Mouse (Mus musculus) fat pad, adult 2 months (tissue): Measurements from ENCODE around the gene Hdac5.

Experiments used
- DNase-seq: peaks from one replicate; pipeline ENCODE4 v3.0.0-alpha.2; 2011; ENCODE audit warnings: low read depth, low spot score; ENCODE audit errors: extremely low read depth

Hdac5 gene

DNA sequence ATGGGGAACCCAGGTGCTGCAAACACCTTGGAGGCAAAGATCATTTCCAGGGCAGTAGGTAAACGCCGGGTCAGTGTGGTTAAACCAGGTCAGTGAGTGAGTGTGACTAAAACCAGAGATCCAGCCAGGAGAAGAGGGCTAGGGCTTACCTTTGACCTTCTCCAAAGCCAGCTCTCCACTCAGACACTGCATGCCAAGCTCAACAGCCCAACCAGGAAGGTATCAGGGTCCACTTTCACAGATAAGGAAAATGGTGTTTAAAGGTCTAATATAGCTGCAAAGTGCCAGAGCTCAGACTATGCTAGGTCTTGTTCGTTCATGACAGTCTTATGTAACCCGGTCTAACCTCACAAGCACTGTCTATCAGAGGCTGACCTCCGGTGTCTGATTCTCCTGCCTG lies 11.3 kb upstream of the Hdac5 start:
- DNase-seq, result no peak

DNA sequence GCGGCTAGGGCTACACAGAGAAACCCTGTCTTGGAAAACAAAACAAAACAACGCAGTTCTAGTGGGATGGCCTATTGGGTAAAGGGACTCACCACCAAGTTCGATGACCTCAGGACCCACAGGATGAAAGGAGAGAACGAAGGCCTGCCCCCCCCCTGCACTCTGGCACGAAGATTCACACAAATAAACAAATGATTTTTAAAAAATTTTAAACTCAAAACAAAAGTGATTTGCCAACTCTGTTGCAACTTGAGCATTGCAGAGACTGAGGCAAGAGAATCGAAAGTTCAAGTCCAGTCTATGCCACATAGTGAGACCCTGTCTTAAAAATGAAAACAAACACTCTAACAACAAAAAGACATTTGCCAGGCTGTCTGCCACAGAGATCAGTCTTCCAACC lies 10.7 kb upstream of the Hdac5 start:
- DNase-seq, result no peak

DNA sequence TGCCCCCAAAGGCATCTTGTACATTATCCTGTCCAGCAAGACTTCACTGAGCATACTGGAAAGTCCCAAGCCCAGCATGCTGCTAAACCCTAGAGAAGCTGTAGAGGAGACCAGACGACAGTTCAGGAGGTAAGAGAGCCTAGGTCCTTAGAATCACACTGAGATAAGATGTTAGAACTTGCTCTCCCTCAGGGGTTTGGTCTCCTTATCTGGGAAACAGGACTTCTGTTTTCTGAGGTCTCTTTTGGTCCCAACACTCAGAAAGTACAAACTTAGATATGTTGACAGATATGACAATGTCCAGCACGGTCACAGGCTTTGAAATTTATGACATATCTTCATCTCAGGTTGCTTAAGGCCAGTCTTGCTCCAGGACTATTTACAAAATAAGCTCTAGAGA lies 6.1 kb upstream of the Hdac5 start:
- no peak for DNase-seq

DNA sequence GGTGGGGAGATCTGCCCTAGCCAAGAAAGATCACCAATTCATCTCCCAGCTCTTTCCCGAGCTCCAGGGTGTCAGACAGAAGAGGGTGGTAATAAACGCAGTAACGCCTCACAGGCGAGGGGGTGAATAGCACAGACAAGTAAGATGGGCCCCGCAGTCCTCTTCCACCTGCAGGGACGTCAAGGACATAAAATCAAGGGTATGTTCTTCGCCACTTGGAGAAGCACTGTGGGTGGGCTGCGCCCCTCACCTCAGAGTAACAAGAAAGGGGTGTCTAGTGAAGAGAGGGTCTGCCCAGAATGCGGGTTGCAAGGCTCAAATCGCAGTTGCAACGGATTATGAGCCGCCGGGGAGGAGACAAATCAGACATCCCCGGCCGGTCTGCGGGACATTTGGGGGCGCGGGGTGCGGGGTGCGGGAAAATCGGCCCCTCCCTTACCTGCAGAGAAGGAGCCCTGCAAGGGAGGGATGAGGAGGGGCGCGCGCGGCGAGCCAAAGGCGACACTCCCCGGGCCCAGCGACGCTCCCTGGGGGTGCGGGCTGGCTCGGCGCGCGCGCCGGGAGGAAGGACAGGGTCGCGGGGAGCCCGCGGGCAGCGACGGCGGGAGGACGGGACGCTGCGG lies 524 bp downstream of the Hdac5 start:
- DNase-seq, result no peak

DNA sequence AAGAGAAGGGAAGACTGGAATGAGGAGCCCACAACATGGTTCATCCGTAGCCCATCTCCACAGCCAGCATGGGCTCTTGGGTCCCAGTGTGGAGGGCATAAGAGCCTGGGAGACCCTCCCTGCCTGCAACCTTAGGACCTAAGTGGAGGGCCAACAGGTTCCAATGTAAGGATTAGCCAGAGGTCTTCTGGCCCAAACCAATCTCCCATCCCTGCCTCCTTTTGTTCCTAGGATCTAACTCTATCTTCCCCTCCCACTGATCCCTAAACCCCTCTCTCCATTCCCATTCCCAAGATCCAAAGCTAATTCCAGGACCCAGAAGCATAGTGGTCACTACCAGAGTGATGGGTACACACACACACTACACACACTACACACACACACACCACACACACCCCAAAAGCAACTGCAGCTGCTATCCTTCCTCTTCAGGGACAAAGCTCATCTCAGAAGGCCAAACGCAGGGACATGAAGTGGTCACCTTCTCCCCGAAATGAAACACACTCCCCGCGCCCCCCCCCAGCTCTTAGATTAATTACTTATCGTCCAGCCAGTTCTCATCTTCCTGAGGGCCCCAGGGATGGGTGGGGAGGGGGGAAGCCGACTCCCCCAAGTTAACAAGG lies 1.2 kb downstream of the Hdac5 start:
- no peak for DNase-seq

DNA sequence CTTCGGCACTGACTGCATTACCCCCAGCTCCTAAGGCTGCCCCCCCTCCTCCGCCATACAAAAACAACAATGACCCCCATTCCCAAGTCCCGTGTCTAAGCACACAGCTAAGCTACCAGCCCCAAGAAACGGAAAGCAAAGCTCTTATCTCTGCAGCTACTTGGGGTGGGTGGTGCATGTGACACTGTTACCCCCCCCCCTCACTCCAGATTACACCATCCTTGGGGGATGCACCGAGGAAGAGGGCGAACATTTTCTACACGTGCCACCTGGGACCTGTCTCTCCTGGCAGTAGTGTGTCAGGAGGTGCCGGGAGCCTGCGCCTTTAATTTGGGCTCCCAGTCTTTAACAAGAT lies 1.8 kb downstream of the Hdac5 start:
- DNase-seq, result no peak

DNA sequence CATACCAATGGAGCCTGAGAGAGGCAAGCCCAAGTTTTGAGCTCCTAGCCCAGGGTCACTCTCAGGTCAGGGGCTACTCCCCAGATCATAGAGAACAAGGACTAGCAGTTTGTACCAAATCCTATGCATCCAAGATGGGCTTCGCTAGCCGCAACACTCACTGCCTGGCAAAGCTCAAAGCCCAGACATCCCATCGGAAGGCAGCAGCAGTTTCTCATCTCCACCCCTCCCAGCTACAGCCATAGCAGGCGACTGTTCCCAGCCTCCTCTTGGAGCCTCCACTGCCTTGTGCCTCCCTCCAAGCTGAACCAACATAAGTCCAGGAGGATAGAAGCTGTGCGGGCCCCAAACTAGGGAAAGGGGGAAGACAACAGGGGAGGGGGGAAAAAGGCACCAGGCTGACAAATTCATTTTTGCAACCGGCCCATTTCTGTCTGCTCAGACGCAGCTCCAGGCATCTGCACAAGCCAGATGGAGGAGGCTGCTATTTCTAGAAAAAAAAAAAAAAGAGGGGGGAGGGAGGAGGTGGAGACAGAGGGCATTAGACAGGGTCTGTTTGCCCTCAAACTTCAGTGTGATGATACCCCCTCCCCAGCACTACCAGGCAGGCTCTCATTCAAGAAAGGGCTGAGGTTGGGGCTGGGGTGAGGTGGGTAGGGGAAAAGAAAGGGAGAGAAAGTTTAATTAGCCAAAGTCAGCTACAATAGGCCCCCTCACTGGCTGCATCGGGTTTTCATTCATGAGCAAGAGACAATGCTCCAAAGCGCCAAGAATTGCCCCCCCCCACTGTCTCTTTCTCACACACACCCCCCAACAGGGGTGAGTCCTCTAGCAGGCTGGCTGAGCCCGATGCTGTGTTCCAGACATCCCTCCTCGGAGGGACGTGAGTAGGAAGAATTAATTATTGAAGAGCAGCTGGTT lies 2.4 kb downstream of the Hdac5 start:
- no peak for DNase-seq

DNA sequence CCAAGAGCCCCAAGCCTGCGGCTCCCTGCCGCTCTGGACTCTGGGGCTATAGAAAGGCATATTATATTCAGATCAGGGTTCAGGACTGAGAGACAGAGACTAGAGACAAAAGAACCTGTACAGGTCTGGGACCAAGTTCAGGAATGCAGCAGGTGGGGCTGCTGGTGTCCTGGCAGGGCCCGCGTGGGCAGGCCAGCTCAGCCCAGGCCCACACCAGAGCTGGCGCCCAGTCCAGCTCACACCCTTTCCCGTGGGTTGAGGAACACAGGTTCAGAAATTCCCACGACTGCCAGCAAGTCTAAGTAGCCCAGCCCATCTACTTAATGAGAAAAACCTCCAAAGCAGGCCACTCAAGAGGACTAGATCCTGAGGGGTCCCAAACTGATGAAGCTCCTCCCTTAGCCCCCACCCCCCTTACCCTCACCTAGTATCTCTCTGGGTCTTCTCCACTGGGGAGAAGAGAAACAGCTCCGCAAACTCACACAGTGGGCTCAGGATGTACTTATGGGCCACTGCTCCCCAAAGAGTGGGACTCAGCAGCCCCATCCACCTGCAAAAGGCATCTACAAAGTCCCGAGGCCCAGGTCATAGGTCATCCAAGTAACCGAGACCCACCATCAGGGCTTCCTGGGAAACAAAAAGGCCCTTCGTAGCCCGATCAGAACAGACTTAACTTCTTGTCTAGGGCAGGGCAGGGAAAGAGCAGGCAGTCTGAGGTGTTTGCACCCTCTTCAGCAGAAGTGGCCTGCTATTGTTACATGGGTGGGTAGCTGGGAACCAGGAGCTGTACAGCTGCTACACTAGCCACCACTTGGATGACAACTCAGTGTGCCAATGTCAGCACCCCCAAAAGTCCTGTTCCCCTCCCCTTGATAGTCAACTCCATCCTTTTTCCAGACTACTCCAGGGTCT lies 3.6 kb downstream of the Hdac5 start:
- DNase-seq, result no peak

DNA sequence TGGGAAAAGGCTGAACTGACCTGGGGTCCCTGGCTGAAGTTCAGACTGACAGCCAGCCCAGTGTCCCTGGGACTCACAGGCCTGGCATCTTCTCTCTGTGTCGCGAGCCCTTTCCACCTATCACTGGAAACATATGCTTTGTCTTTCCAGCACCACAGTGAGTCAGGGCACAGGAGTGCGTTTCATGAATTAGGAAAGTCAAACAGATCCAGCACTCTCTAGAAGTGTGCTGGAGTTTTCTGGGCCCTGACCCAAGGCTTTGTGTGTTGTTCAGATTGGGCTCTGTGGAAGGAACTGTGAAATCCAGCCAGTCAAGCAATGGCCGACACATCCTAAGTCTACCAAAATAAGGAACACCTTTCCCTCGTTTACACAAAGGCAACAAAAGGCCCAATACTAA lies 4.7 kb downstream of the Hdac5 start:
- no peak for DNase-seq

DNA sequence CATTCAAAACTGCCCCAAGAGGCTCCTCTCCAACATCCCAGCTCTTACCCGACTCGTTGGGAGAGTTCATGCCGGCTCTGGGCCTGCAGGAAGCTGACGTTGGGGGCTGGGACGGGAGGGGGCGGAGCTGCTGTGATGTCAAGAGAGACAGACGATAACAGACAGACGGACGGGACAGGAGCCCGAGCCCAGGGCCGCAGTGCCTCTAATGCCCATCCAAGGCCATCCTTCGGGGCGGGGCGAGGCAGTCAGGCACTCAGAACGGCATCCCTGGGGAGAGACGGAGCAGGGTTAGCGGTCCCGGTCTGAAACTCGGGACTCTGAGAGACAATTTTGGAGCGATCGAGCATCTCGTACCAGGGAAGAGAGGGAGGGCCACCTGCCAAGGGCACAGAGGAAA lies 5.3 kb downstream of the Hdac5 start:
- DNase-seq, result no peak

DNA sequence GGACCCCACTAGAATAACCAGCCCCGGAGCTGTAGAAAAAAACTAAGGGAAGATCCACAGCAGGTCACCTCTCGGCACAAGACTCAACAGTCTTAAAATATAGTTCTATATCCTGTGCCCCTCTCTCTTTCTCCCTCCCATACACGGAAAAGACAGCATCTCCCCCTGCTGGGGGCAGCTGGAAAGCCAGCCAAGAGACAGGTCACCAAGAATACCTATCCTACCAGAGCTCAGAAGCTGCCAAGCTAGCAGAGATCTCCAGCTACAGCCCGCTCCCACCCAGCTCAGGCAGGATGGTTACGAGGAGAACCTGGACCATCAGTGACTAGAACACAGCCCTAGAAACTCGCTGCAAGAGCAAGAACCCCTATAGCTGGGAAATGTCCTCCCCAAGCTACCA lies 6.8 kb downstream of the Hdac5 start:
- DNase-seq, result no peak

DNA sequence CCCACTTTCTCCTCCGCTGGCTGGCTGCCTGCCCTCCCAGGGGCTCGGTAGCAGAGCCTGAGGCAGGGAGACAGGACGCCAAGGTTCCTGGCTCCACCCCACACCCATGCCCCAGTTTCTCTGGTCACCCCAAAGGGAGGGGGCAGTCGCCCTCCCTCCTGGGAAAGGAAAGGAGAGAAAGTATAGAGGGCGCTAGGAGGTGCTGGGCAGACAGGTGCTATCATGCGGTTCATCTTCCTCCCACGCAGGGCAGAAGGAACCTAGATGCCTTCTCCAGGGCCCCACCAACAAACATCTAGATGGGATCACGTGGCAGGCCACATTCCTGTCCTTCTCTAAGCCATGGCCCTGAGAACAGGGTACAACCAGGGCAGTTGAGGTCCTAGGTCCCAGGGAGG lies 8.0 kb downstream of the Hdac5 start:
- no peak for DNase-seq

DNA sequence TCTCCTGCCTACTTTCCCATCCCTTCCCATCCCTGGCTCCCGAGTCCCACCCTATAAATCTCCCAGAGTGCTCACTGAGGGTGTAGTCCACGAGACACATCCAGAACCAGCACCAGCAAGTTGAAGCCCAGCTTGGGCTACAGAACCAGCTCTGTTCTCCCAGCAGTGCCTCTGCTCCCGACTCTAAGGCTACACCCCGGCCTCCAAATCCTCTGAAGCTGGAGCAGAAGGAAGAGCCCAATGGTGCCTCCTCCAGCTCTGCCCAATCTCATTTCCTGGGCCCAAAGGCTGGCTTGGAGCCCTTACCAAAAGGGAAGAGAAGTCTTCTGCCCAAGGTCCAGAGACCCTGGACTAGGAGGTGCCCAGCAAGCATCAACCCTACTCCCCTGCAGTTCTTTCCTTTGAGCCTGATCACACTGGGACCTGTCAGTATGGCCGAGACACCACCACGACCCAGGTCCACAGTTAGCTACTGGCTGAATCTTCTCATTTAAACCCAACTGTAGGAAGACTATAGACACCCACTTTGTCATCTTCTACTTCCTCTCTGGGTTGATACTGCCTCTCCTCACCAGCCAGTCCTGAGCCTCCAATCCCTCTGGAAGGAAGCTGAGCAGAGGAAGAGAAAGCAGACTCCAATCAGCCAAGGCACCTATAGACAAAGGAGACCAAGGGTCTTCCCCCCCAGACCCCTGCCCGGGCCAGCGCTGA lies 8.6 kb downstream of the Hdac5 start:
- DNase-seq, result no peak

DNA sequence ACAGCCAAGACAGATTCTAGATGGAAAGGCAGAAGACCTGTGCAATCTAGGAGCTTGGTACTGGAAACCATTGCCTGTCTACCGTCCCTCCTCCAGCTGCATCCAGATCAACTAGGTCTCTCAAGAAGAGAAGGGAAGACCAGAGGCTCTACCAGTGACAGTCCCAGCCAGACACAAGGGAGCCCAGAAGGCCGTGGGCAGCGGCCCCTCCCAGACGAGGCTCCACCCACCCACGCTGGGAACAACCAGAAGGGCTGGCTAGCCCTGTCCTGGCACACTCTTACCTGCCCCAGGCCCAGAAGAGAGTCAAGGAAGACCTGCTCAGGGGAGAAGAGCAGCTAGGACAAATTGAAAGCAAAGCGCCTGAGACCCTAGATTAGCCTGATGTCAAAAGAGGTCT lies 9.5 kb downstream of the Hdac5 start:
- no peak for DNase-seq

DNA sequence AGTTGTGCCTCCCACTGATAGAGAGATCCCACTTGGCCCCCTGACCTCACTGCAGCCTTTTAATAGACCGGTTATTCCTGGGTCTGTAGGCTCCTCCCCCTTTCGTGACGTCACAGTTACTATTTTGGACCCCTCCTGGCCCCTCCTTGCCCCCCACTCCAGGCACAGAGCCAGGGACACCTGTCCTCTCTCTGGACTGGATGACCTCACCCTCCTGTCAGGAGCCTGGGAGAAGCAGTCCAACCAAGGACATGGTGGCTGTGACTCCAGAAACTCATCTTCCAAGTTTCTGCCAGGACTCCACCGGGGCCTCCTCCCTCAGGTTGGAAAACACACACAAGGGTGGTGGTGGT lies 10.0 kb downstream of the Hdac5 start:
- DNase-seq, result no peak

DNA sequence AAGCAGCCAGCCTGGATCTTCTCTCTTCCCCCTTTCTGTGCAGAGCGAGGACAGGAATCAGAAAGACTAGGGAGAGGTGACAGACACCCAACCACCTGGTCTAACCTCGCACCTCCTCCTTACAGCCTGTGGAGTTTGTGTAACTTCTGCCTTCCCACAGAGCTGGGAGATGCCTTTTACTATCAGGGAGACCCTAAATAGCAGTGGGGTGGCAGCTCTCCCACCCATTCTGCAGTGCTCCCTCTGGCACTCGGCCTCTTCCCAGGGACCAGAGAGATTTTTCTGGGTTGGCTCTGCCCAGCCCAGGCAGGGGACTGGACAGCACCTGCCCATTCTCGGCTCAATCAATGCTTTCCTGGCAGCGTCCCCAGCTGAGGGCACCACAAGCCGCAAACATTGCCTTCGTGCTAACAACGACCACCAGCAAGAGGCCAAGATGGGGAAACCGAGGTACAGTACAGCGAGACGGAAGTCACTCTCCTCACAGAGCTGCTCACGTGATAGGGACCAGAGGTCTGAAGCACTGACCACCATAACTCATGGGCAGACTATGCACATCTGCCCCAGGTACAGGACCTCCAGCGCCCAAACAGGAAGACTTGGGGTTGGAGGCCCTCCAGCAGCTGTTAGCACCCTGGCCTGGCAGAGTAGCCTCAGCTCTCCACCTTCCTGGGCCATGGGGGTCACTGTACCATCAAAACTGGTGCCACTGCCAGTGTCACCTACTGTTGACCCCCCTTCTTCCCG lies 10.5 kb downstream of the Hdac5 start:
- no peak for DNase-seq

DNA sequence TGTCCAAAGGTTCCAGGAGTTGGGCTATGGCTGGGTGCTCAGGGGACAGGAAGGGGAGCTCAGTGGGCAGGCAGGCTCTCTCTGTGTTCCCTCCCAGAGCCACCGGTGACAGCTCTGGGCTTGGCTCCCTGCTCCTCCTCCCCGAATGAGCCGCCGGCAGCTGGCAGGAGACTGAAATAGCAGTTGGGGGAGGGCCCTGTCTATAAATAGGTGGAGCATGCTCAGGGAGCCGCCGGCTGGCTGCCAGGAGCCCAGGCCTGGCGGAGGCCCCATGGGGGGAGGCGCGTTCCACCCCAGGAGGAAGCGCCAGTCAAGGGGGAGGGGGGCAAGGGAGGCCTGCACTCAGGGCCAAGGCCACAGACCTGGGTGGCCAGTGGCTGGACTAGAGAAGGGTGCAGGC lies 11.2 kb downstream of the Hdac5 start:
- DNase-seq, result no peak

DNA sequence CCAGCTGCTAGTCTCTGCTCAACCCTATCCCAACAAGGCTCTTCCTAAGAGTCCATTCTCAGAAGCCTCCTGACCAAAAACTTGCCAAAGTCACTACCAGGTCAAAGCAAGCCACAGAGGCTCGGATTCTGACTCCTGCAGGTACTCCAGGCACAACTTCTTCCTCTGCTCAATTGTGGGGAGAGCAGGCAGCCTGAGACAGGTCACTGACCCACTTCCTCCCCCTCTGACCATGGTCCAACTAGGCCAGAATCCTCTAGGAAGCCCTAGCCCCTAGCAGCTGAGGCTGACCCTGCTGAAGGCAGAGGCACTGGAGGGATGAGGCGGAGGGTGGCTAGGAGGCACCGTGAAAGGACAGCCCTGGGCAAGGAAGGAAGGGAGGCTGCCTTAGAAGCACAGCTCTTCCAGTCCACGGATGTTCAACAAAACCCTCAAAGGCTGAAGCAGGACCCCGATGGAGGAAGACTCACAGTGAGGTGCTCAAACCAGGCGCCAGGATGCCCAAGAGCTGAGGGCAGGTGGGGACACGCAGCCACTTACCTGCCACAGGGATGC lies 12.0 kb downstream of the Hdac5 start:
- no peak for DNase-seq

DNA sequence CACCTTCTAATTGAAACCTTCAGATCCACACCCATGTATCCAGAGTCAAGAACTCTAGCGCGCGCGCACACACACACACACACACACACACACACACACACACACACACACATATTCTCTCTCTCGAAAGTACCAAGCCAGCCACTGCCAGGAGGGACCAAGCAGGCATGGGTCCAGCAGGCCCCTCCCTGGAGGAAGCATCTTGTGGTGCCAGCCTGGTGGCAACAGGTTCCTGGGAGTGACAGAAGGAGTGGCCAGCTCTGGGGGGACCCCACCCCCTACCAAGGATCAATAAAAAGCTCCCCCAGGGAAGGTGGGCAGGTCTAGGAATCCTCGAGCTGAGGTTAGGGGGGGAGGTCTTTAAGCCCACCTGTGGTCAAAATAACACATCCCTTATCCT lies 12.6 kb downstream of the Hdac5 start:
- no peak for DNase-seq

DNA sequence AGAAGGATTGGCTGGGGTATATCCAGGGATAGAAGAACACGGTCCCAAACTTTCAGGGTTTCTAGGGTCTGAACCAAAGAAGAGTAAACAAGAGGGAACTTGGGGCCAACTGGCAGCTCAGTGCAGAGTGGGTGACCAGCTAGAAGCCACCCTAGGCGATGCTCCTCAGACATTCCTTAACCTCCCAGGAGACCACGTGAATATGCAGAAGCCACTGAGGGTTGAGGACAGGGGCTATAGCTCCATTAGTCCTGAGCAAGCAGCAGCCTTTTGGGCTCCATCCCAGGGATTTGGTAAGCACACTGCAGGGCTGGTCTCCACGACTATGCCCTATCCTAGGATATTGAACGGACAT lies 13.1 kb downstream of the Hdac5 start:
- DNase-seq, result no peak
